Mouse (Mus musculus) embryonic facial prominence, embryonic 15.5 days (tissue): ENCODE measurements around the gene 4930430F08Rik. TPM values are rescaled to one million over a fixed set of nuclear protein-coding genes. Genes with fewer than 3 reads are reported as not detected.

ENCODE experiments used
- ATAC-seq: fragments of 200-750 bp; cut with Nextera tagmentation; 2 replicates; pipeline ENCODE4 v1.8.0; 2017; ENCODE audit warnings: low read depth, moderate TSS enrichment; ENCODE audit not compliant: insufficient number of reproducible peaks, low FRiP score, low TSS enrichment
- H3K27ac ChIP-seq: fragments of 300-500 bp; sonication (generic); replicated peaks from 2 replicates; pipeline ENCODE4 v1.5.1; 2015; ENCODE audit warnings: mild to moderate bottlenecking, inconsistent platforms
- H3K27me3 ChIP-seq: fragments of 300-500 bp; sonication (generic); 2 replicates; pipeline ENCODE4 v1.6.1; 2015; ENCODE audit warnings: inconsistent platforms
- H3K36me3 ChIP-seq: fragments of 300-500 bp; sonication (generic); 2 replicates; pipeline ENCODE4 v1.6.1; 2015; ENCODE audit warnings: mild to moderate bottlenecking, inconsistent platforms
- H3K4me1 ChIP-seq: fragments of 300-500 bp; sonication (generic); 2 replicates; pipeline ENCODE4 v1.6.1; 2015; ENCODE audit warnings: inconsistent platforms
- H3K4me2 ChIP-seq: fragments of 300-500 bp; sonication (generic); replicated peaks from 2 replicates; pipeline ENCODE4 v1.6.1; 2015; ENCODE audit warnings: mild to moderate bottlenecking, inconsistent platforms
- H3K4me3 ChIP-seq: fragments of 300-500 bp; sonication (generic); replicated peaks from 2 replicates; pipeline ENCODE4 v1.5.1; 2015; ENCODE audit warnings: mild to moderate bottlenecking, inconsistent platforms
- H3K9ac ChIP-seq: fragments of 300-500 bp; sonication (generic); 2 replicates; pipeline ENCODE4 v1.6.1; 2015; ENCODE audit warnings: inconsistent platforms
- H3K9me3 ChIP-seq: fragments of 300-500 bp; sonication (generic); replicated peaks from 2 replicates; pipeline ENCODE4 v1.6.1; 2016; ENCODE audit warnings: inconsistent platforms
- WGBS: fragments of 180-500 bp; shearing (Covaris S2); methylation state at CpG from one replicate; pipeline ENCODE4 v1.1.7; 2015; 5-methylcytosine and 5-hydroxymethylcytosine counted together
- polyA plus RNA-seq: library from polyadenylated mRNA; unstranded; fragments of >200 nt; fragmentation: Nextera tagmentation; extraction: Ambion mirVana; gene quantifications from 2 replicates; pipeline ENCODE4 v1.2.1, GENCODE M21; 2015

4930430F08Rik gene
- polyA plus RNA-seq: 7.8 and 9.2 TPM in 2 replicates

GRCm38 (mm10) chr10:100590323-100590722, at the start of gene 4930430F08Rik, which contains the start of gene 1700017N19Rik:
TSS of gene 4930430F08Rik (minus strand) at chr10:100590423.
TSS of gene 1700017N19Rik (plus strand) at chr10:100590484.
- H3K4me2 ChIP-seq: peak within 1 kb of the TSS; percentile 59

DNA sequence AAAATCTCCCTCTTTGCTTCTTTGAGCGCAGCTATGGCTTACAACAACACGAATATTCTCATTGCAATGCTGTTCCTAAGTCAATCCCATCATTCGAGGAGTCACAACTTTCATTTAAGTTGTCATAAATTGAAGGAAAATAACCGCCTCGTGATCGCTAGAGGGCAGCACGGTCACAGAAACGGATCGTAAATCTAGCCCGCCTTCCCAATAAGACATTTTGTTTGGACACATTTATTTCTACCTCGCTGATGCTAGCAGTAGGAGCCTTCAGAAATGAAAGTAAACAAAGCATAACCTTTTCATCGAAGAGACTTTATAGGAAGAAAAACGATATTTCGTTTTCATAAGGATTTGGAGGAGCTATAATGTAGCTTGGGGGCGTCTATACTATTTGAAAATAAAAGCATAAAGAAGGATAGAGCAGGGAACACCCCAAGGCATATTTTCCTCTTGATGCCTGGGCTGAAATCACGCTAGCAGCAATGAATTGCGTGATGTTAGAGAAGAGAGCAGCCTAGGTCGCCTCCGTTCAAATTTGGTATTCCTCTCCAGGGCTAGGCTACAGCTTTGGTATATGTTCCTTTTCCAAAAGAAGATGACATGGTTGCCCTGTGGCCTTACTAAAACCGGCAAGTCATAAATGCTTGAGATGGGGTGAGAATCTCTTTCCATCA, 39.7 kb upstream of the 4930430F08Rik start:
- Histone ChIP-seq H3K36me3 (no peaks in the 10 kb centered on the region), H3K4me1 (no peaks in the 10 kb centered on the region), H3K4me2 (peak overlapping the region; percentile 44), H3K27me3 (no peaks in the 10 kb centered on the region), H3K4me3 (peak overlapping the region; percentile 25; the same call in 1 of the 2 replicates), H3K27ac (no peak overlapping the region), H3K9ac (no peak overlapping the region), H3K9me3 (no peaks in the 10 kb centered on the region)
- ATAC-seq: no peak
- WGBS: 23% methylated on average over 20 of the region's 20 CpGs

More at GRCm38 (mm10) chr10:100590323-100590722, at the start of gene 4930430F08Rik, which contains the start of gene 1700017N19Rik:
- H3K9me3 ChIP-seq: no peaks in the 10 kb centered on the region
- H3K36me3 ChIP-seq: no peaks in the 10 kb centered on the region
- H3K27ac ChIP-seq: no peak within 1 kb of the TSS
- no peak within 1 kb of the TSS for H3K9ac ChIP-seq
- no peaks in the 10 kb centered on the region for H3K27me3 ChIP-seq
- no peak for ATAC-seq
- 80% methylated on average over 1 of the region's 1 CpGs for WGBS
- H3K4me1 ChIP-seq: peaks cover 3% of the 10 kb centered on the region; the same call in 1 of the 2 replicates
- H3K4me3 ChIP-seq: peak within 1 kb of the TSS; percentile 83

- H3K4me1 ChIP-seq: no peaks in the 10 kb centered on the region
- H3K27ac ChIP-seq: no peak overlapping the region
- no peak overlapping the region for H3K4me2 ChIP-seq
- no peak overlapping the region for H3K9ac ChIP-seq
- no peaks in the 10 kb centered on the region for H3K9me3 ChIP-seq
- no peak overlapping the region for H3K4me3 ChIP-seq
- H3K36me3 ChIP-seq: no peaks in the 10 kb centered on the region
- no peak for ATAC-seq
- H3K27me3 ChIP-seq: no peaks in the 10 kb centered on the region
- WGBS: 66% methylated on average over 3 of the region's 3 CpGs
These were observed 32.3 kb upstream of the 4930430F08Rik start for GRCm38 (mm10) chr10:100622494-100622893.

DNA sequence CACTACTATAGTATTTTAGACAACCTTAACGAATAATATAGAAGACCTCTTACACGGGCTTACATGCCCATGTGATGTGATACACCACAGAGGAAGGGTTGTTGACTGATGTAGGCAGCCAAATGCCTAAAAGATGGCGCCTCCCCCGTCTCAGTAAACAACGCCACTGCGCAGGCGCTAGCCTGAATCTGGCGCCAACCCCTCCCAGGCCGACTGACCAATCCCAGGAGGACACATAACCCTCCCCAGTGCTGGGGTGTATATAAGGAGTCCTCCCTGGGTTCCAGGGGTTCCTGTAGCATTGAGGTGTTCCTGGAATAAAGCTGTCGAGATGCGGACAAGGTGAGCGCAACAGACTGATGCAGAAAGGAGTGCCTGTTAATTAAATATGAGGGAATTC, 29.8 kb upstream of the 4930430F08Rik start:
- H3K36me3 ChIP-seq: no peaks in the 10 kb centered on the region
- no peaks in the 10 kb centered on the region for H3K4me1 ChIP-seq
- H3K9me3 ChIP-seq: no peaks in the 10 kb centered on the region
- H3K4me2 ChIP-seq: no peak overlapping the region
- H3K27ac ChIP-seq: no peak overlapping the region
- H3K4me3 ChIP-seq: no peak overlapping the region
- no peaks in the 10 kb centered on the region for H3K27me3 ChIP-seq
- H3K9ac ChIP-seq: no peak overlapping the region
- ATAC-seq: no peak
- 90% methylated on average over 12 of the region's 12 CpGs for WGBS

DNA sequence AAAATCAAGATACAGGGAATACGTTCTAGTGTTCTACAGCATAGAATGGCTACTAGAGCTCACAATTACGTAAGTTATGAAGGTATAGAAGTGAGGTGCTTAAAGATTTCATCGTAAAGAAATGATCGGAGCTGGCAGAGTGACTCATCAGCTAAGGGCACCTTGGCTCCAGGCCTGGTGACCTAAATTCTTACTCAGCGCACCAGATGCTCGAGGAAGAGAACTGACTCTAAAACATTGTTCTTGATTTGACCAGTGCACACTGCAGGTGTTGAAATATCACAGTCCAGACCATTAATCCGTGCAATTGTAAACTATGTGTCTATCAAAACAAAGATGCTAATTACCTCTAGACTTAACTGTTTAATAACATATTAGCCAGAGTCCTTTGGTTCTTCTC, 29.3 kb upstream of the 4930430F08Rik start:
- Histone ChIP-seq H3K4me1 (no peaks in the 10 kb centered on the region), H3K36me3 (no peaks in the 10 kb centered on the region), H3K9ac (no peak overlapping the region), H3K27me3 (no peaks in the 10 kb centered on the region), H3K9me3 (no peaks in the 10 kb centered on the region), H3K4me3 (no peak overlapping the region), H3K4me2 (no peak overlapping the region), H3K27ac (no peak overlapping the region)
- 88% methylated on average over 7 of the region's 7 CpGs for WGBS
- ATAC-seq: no peak

- Histone ChIP-seq H3K9ac (no peak overlapping the region), H3K4me1 (no peaks in the 10 kb centered on the region), H3K27ac (no peak overlapping the region), H3K36me3 (no peaks in the 10 kb centered on the region), H3K9me3 (no peaks in the 10 kb centered on the region), H3K4me2 (no peak overlapping the region), H3K27me3 (no peaks in the 10 kb centered on the region), H3K4me3 (no peak overlapping the region)
- WGBS: 58% methylated on average over 6 of the region's 6 CpGs
- no peak for ATAC-seq
These were observed 27.1 kb upstream of the 4930430F08Rik start for GRCm38 (mm10) chr10:100617233-100617903.

DNA sequence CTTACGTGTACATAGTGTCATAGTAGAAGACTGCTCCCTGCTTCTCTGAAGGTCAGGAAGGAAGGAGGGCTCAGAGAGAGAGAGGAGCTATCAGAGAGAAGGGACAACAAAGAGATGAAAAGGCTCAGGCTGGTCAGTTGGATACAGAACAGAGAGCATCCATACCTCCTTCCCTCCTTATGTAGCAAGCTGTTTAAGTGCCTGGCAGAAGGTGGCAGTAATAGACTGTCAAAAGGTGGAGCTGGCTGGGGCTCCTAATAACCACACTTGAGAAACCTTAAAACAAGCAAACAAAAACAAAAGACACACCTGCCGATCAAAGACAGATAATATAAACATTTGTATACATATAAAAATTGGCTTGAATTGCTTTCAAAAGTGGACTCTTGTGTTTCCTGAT, 14.0 kb upstream of the 4930430F08Rik start:
- Histone ChIP-seq H3K9me3 (no peaks in the 10 kb centered on the region), H3K27ac (no peak overlapping the region), H3K4me2 (no peak overlapping the region), H3K36me3 (no peaks in the 10 kb centered on the region), H3K9ac (no peak overlapping the region), H3K4me3 (no peak overlapping the region), H3K27me3 (no peaks in the 10 kb centered on the region), H3K4me1 (no peaks in the 10 kb centered on the region)
- no peak for ATAC-seq
- 67% methylated on average over 2 of the region's 2 CpGs for WGBS

DNA sequence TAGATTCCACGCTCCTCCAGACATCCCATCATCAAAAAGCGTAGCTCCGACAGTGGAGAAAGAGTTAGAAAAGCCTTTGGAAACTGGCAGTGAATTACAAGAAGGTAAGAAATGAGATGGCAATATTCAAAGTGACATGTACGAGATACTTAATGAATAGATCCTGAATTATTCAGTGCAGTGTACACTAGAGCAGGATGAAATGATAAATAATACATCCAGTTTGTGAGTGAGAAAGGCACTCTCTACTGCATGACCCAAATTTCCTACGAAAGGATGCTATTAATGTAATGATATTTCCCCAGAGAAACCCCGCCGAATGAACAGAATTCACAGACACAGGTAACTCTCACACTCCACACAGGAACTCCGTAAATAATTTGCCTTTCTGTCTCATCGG, 13.3 kb upstream of the 4930430F08Rik start:
- no peak overlapping the region for H3K4me2 ChIP-seq

GRCm38 (mm10) chr10:100598339-100598738, 8.1 kb upstream of the 4930430F08Rik start:
- no peak overlapping the region for H3K4me3 ChIP-seq
- H3K9me3 ChIP-seq: no peaks in the 10 kb centered on the region
- no peaks in the 10 kb centered on the region for H3K36me3 ChIP-seq
- WGBS: 79% methylated on average over 3 of the region's 3 CpGs
- no peak overlapping the region for H3K4me2 ChIP-seq
- no peaks in the 10 kb centered on the region for H3K4me1 ChIP-seq
- H3K27me3 ChIP-seq: no peaks in the 10 kb centered on the region
- ATAC-seq: no peak
- H3K9ac ChIP-seq: no peak overlapping the region
- no peak overlapping the region for H3K27ac ChIP-seq

More for the DNA sequence above, 13.3 kb upstream of the 4930430F08Rik start:
- no peak for ATAC-seq
- 83% methylated on average over 9 of the region's 9 CpGs for WGBS
- Histone ChIP-seq H3K9ac (no peak overlapping the region), H3K27me3 (no peaks in the 10 kb centered on the region), H3K4me3 (no peak overlapping the region), H3K36me3 (no peaks in the 10 kb centered on the region), H3K9me3 (no peaks in the 10 kb centered on the region), H3K4me1 (no peaks in the 10 kb centered on the region), H3K27ac (no peak overlapping the region)

DNA sequence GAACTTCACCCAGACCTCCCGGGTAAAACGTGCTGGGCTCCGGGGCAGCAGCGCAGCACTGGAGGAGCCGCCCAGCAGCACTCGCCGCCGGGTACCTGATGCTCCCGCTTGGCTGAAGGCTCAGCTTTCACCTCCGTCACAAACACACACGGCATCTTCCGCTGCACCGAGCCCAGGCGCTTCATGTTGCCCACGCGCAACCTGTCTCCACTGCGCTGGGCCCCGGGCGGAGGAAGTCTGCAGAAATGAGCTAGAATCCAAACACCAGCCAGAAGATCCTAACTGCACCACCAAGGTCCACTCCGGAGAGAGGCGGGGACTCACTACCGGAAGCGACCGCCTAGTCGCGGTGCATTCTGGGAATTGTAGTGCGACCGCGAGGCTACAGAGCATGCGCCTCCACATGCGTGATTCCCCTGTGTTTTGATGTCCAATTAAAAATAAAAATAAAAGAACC, 1.3 kb downstream of the 4930430F08Rik start:
- whole genome bisulfite sequencing: under 1% methylated on average over 31 of the region's 31 CpGs
- Histone ChIP-seq H3K36me3 (no peaks in the 10 kb centered on the region), H3K27ac (peak overlapping the region; percentile 73), H3K4me1 (peaks cover 3% of the 10 kb centered on the region; the same call in 1 of the 2 replicates), H3K9me3 (no peaks in the 10 kb centered on the region), H3K27me3 (no peaks in the 10 kb centered on the region), H3K4me3 (peak overlapping the region; percentile 83), H3K9ac (peak overlapping the region; percentile 76), H3K4me2 (peak overlapping the region; percentile 59)
- peak; percentile 97 for ATAC-seq

DNA sequence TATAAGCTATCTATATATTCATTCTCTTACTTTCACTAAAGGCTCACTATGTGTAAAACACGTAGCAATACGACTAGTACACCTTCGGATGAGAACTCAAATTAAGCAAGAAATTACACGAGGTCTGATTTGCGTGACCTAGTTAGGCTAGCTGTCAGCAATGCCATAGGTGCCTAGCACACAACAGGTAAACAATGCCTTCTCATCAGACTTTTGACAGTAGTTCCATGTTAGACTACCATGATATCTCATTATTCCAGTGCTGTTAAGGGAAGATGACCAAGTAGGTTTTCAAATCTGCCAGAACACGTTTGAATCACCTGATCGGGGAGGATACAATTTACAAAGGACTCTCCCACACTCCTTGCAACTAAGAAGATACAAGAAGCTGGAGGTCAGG, 1.7 kb downstream of the 4930430F08Rik start:
- peak overlapping the region; percentile 59 for H3K4me2 ChIP-seq
- peak overlapping the region; percentile 83 for H3K4me3 ChIP-seq
- WGBS: 35% methylated on average over 7 of the region's 7 CpGs
- no peaks in the 10 kb centered on the region for H3K9me3 ChIP-seq
- H3K4me1 ChIP-seq: peaks cover 3% of the 10 kb centered on the region; the same call in 1 of the 2 replicates
- peak overlapping the region; percentile 76 for H3K9ac ChIP-seq
- peak overlapping the region; percentile 73; the same call in 1 of the 2 replicates for H3K27ac ChIP-seq
- no peaks in the 10 kb centered on the region for H3K27me3 ChIP-seq
- ATAC-seq: 0 out of 2 replicates have a peak, but pooled peaks have one; percentile 7
- no peaks in the 10 kb centered on the region for H3K36me3 ChIP-seq
